Mouse (Mus musculus) embryonic facial prominence, embryonic 11.5 days (tissue): ENCODE measurements around the gene Dhx9. TPM values are rescaled to one million over a fixed set of nuclear protein-coding genes. Genes with fewer than 3 reads are reported as not detected.

Experiments
- ATAC-seq: fragments of 200-750 bp; cut with Nextera tagmentation; replicated peaks from 2 replicates; pipeline ENCODE4 v1.8.0; 2017; ENCODE audit warnings: low read depth; ENCODE audit not compliant: insufficient number of reproducible peaks, low FRiP score, low TSS enrichment
- DNase-seq: peaks from one replicate; pipeline ENCODE4 v3.0.0-alpha.2; 2015; ENCODE audit warnings: low spot score
- H3K27ac ChIP-seq: fragments of 300-500 bp; sonication (generic); replicated peaks from 2 replicates; pipeline ENCODE4 v1.5.1; 2014; ENCODE audit warnings: mild to moderate bottlenecking, low read depth, low read length, control low read depth
- H3K27me3 ChIP-seq: fragments of 300-500 bp; sonication (generic); 2 replicates; pipeline ENCODE4 v1.6.1; 2014; ENCODE audit warnings: mild to moderate bottlenecking, low read length, moderate library complexity, mixed read lengths; ENCODE audit not compliant: control insufficient read depth, insufficient read depth
- H3K36me3 ChIP-seq: fragments of 300-500 bp; sonication (generic); replicated peaks from 2 replicates; pipeline ENCODE4 v1.6.1; 2014; ENCODE audit warnings: low read depth, mild to moderate bottlenecking, low read length, moderate library complexity, mixed read lengths; ENCODE audit not compliant: control insufficient read depth, insufficient read depth
- H3K4me1 ChIP-seq: fragments of 300-500 bp; sonication (generic); 2 replicates; pipeline ENCODE4 v1.6.1; 2014; ENCODE audit warnings: low read length, mixed read lengths; ENCODE audit not compliant: control insufficient read depth, insufficient read depth
- H3K4me2 ChIP-seq: fragments of 300-500 bp; sonication (generic); 2 replicates; pipeline ENCODE4 v1.6.1; 2014; ENCODE audit warnings: low read depth, mild to moderate bottlenecking, control low read depth, low read length, moderate library complexity
- H3K4me3 ChIP-seq: fragments of 300-500 bp; sonication (generic); 2 replicates; pipeline ENCODE4 v1.5.1; 2014; ENCODE audit warnings: low read depth, low read length, control low read depth
- H3K9ac ChIP-seq: fragments of 300-500 bp; sonication (generic); replicated peaks from 2 replicates; pipeline ENCODE4 v1.6.1; 2014; ENCODE audit warnings: mild to moderate bottlenecking, control low read depth, low read length
- H3K9me3 ChIP-seq: fragments of 300-500 bp; sonication (generic); replicated peaks from 2 replicates; pipeline ENCODE4 v1.6.1; 2016; ENCODE audit warnings: mild to moderate bottlenecking, low read length, inconsistent platforms, mixed read lengths; ENCODE audit not compliant: control insufficient read depth
- WGBS: fragments of 180-500 bp; shearing (Covaris S2); extraction: QIAGEN DNeasy Blood & Tissue Kit; methylation state at CpG from one replicate; pipeline ENCODE4 v1.1.7; 2014; 5-methylcytosine and 5-hydroxymethylcytosine counted together
- polyA plus RNA-seq: library from polyadenylated mRNA; unstranded; fragments of >200 nt; fragmentation: Nextera tagmentation; extraction: Ambion mirVana; gene quantifications from 2 replicates; pipeline ENCODE4 v1.2.1, GENCODE M21; 2014

The Dhx9 gene
- polyA plus RNA-seq, 1 experiment from 2014 or later, result 26.6 TPM

DNA sequence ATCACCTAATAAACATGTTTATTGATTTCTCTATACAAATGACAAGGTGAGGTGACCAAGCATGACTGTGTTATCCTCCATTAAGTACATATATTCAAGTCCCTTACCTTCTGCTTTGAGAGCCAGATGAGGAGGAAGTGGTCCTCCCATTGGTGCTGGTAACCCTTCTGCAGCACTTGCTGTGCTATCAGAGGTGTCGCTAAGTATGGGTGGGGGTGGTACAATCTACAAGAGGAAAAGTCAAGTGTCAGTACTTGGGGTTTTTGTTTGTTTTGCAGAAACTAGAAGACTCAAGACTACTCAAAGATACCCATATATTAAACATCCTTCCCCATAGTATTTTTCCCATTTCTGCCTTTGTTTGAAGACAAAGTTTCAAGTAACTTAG, 6.4 kb downstream of the Dhx9 start:
- Histone ChIP-seq H3K36me3 (peaks cover 26% of the 10 kb centered on the region), H3K27ac (no peak overlapping the region), H3K4me3 (no peak overlapping the region), H3K9ac (no peak overlapping the region), H3K4me1 (no peaks in the 10 kb centered on the region), H3K9me3 (no peaks in the 10 kb centered on the region), H3K27me3 (no peaks in the 10 kb centered on the region), H3K4me2 (no peak overlapping the region)
- 80% methylated on average over 1 of the region's 1 CpGs for WGBS
- DNase-seq, result no peak
- no peak for ATAC-seq

GRCm38 (mm10) chr1:153480386-153481024, 7.0 kb downstream of the Dhx9 start:
- Histone ChIP-seq H3K4me2 (no peak overlapping the region), H3K36me3 (peaks cover 26% of the 10 kb centered on the region), H3K4me1 (no peaks in the 10 kb centered on the region), H3K9ac (no peak overlapping the region), H3K27ac (no peak overlapping the region), H3K9me3 (no peaks in the 10 kb centered on the region), H3K4me3 (no peak overlapping the region), H3K27me3 (no peaks in the 10 kb centered on the region)
- DNase-seq (peak; percentile 81), ATAC-seq (no peak)
- 54% methylated on average over 1 of the region's 1 CpGs for WGBS

GRCm38 (mm10) chr1:153479296-153479695, 8.2 kb downstream of the Dhx9 start:
- Histone ChIP-seq H3K4me1 (no peaks in the 10 kb centered on the region), H3K4me2 (no peak overlapping the region), H3K36me3 (peaks cover 32% of the 10 kb centered on the region), H3K27ac (no peak overlapping the region), H3K9me3 (no peaks in the 10 kb centered on the region), H3K4me3 (no peak overlapping the region), H3K27me3 (no peaks in the 10 kb centered on the region), H3K9ac (no peak overlapping the region)
- no peak for DNase-seq
- ATAC-seq, result no peak
- WGBS, result 91% methylated on average over 1 of the region's 1 CpGs

GRCm38 (mm10) chr1:153461796-153462195, 25.7 kb downstream of the Dhx9 start:
- Histone ChIP-seq H3K27me3 (no peaks in the 10 kb centered on the region), H3K4me2 (no peak overlapping the region), H3K9ac (no peak overlapping the region), H3K4me1 (no peaks in the 10 kb centered on the region), H3K36me3 (peaks cover 25% of the 10 kb centered on the region), H3K4me3 (no peak overlapping the region), H3K9me3 (no peaks in the 10 kb centered on the region), H3K27ac (no peak overlapping the region)
- 88% methylated on average over 1 of the region's 1 CpGs for WGBS
- DNase-seq, result no peak
- no peak for ATAC-seq

DNA sequence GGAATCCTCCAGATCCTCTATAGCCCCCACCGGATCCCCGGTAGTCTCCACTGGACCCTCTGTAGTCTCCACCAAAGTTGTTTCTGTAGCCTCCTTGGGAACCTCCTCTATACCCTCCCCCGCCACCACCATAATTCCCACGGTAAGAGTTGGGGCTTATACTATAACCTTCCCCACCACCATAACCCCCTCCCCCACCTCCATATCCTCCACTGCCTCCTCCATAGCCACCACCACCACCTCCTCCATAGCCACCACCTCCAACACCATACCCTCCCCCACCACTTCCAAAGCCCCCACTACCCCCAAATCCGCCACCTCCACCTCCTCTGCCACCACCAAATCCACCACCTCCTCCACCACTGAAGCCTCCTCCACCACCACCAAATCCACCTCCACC, 31.3 kb downstream of the Dhx9 start:
- H3K36me3 ChIP-seq, result peaks cover 21% of the 10 kb centered on the region
- no peak overlapping the region for H3K4me2 ChIP-seq
- no peaks in the 10 kb centered on the region for H3K9me3 ChIP-seq
- ATAC-seq, result peak; percentile 32; the same call in 1 of the 2 replicates
- no peak overlapping the region for H3K9ac ChIP-seq
- no peak overlapping the region for H3K27ac ChIP-seq
- DNase-seq, result no peak
- H3K27me3 ChIP-seq, result no peaks in the 10 kb centered on the region
- WGBS, result 92% methylated on average over 5 of the region's 5 CpGs
- H3K4me3 ChIP-seq, result no peak overlapping the region
- no peaks in the 10 kb centered on the region for H3K4me1 ChIP-seq

GRCm38 (mm10) chr1:153453146-153453642, 34.3 kb downstream of the Dhx9 start:
- DNase-seq (no peak), ATAC-seq (no peak)
- peaks cover 10% of the 10 kb centered on the region for H3K36me3 ChIP-seq
- WGBS, result 86% methylated on average over 3 of the region's 3 CpGs
- no peak overlapping the region for H3K27ac ChIP-seq
- H3K4me3 ChIP-seq, result no peak overlapping the region
- H3K27me3 ChIP-seq, result no peaks in the 10 kb centered on the region
- H3K4me2 ChIP-seq, result no peak overlapping the region
- H3K4me1 ChIP-seq, result no peaks in the 10 kb centered on the region
- H3K9ac ChIP-seq, result no peak overlapping the region
- H3K9me3 ChIP-seq, result no peaks in the 10 kb centered on the region

- H3K4me2 ChIP-seq, result no peak overlapping the region
- no peak overlapping the region for H3K27ac ChIP-seq
- 78% methylated on average over 10 of the region's 10 CpGs for WGBS
- no peak overlapping the region for H3K9ac ChIP-seq
- DNase-seq (no peak), ATAC-seq (no peak)
- H3K36me3 ChIP-seq, result peaks cover 3% of the 10 kb centered on the region
- H3K9me3 ChIP-seq, result no peaks in the 10 kb centered on the region
- H3K27me3 ChIP-seq, result no peaks in the 10 kb centered on the region
- no peaks in the 10 kb centered on the region for H3K4me1 ChIP-seq
- no peak overlapping the region for H3K4me3 ChIP-seq
These were observed 36.0 kb downstream of the Dhx9 start for GRCm38 (mm10) chr1:153451237-153452154.
